13 mouse cellular contexts compared by ENCODE assay signal in genomic region chr2:138824873-138825272, GRCm38 (mm10).
DNase-seq lines count a peak whose midpoint lies in the region; ATAC-seq lines count a peak whose summit lies in the region.
"Had no signal": no experiment of that assay in that cellular context is flagged by ENCODE, and none has a peak within 500 bp of the region (broad histone marks: within the 10 kb centered on the region; RNA-seq: fewer than 3 reads in every experiment).

No protein-coding gene starts in this region.

- H3K4me2 ChIP-seq in hindbrain, embryonic 13.5 days, result no peak overlapping the region
- H3K4me2 ChIP-seq: heart, embryonic 11.5 days; limb, embryonic 13.5 days; neural tube, embryonic 15.5 days had no signal

- no peaks in the 10 kb centered on the region for H3K4me1 ChIP-seq in hindbrain, embryonic 13.5 days (replicated peaks)
- H3K4me1 ChIP-seq: limb, embryonic 13.5 days; megakaryocyte, embryonic 14.5 days; neural tube, embryonic 15.5 days had no signal

- H3K36me3 ChIP-seq in hindbrain, embryonic 13.5 days, result no peaks in the 10 kb centered on the region
- H3K36me3 ChIP-seq: limb, embryonic 13.5 days; neural tube, embryonic 15.5 days had no signal

- WGBS in hindbrain, embryonic 13.5 days, result 67% methylated on average over 4 of the region's 4 CpGs

- no peak overlapping the region for H3K4me3 ChIP-seq in hindbrain, embryonic 13.5 days
- H3K4me3 ChIP-seq: limb, embryonic 13.5 days; megakaryocyte, embryonic 14.5 days; neural tube, embryonic 15.5 days had no signal

- no peaks in the 10 kb centered on the region for H3K27me3 ChIP-seq in hindbrain, embryonic 13.5 days
- H3K27me3 ChIP-seq: limb, embryonic 13.5 days; megakaryocyte, embryonic 14.5 days; neural tube, embryonic 15.5 days had no signal

- H3K9me3 ChIP-seq in hindbrain, embryonic 13.5 days, result no peaks in the 10 kb centered on the region
- H3K9me3 ChIP-seq: limb, embryonic 13.5 days; neural tube, embryonic 15.5 days had no signal

- ATAC-seq in hindbrain, embryonic 13.5 days (ENCODE audit: low FRiP score), result no peak

- no peak overlapping the region for H3K9ac ChIP-seq in hindbrain, embryonic 13.5 days
- H3K9ac ChIP-seq: limb, embryonic 13.5 days; neural tube, embryonic 15.5 days had no signal

- no peak overlapping the region for H3K27ac ChIP-seq in hindbrain, embryonic 13.5 days
- H3K27ac ChIP-seq: limb, embryonic 13.5 days; neural tube, embryonic 15.5 days had no signal

- peak; percentile 29 for DNase-seq in layer of hippocampus, adult 11-12 months (ENCODE audit: low spot score)
- DNase-seq in layer of hippocampus, adult 9-10 months (ENCODE audit: low spot score), result no peak
- peak; percentile 23 to 40 for DNase-seq in cerebellum, postnatal 10 days
- peak; percentile 58 to 66 for DNase-seq in kidney, postnatal 25 days
- peak; percentile 1 for DNase-seq in lung, postnatal 25 days (ENCODE audit: low spot score)
- DNase-seq in gastrocnemius, adult 18-20 months (ENCODE audit: low spot score), result no peak
- DNase-seq in thymus, postnatal 10 days (ENCODE audit: low spot score in 2 of 2), result no peak
- DNase-seq: thymus, postnatal 4 days had no signal

Comparison
In these comparisons a context has a peak if more than half of its experiments do, and no peak if none do; other contexts are left out.
1. DNase-seq: peak in layer of hippocampus, adult 11-12 months (single experiment), cerebellum, postnatal 10 days (2 of 2), kidney, postnatal 25 days (2 of 2) and lung, postnatal 25 days (single experiment); none in layer of hippocampus, adult 9-10 months (single experiment), gastrocnemius, adult 18-20 months (single experiment) and thymus, postnatal 10 days (0 of 2).